Mouse (Mus musculus) v-Abl transformed pro-B cells (cell line): Measurements from ENCODE around the gene Scube1.

ENCODE experiments used
- in situ Hi-C, 2 experiments: fragments of 400-800 bp; cut with MboI; formaldehyde crosslinking; loops; one replicate each; pipeline ENCODE4 v1.15.1; 2025; ENCODE audit not compliant: unreplicated experiment in 2 of 2

Gene Scube1

GRCm38 (mm10) chr15:83575543-83575942, 149.3 kb downstream of the Scube1 start:
- in situ Hi-C loops = no loop called here

GRCm38 (mm10) chr15:83574731-83575351, 150.0 kb downstream of the Scube1 start:
- in situ Hi-C loops = loop anchor here in 1 of 2 experiments (5.0 kb wide), 1 partner anchor 32 kb away; no protein-coding TSS in a partner anchor

- in situ Hi-C loops = loop anchor here in 1 of 2 experiments (5.0 kb wide), 1 partner anchor 34 kb away; no protein-coding TSS in a partner anchor
Measured at GRCm38 (mm10) chr15:83573606-83574005, 151.2 kb downstream of the Scube1 start.

- in situ Hi-C loops = loop anchor here in 1 of 2 experiments (5.0 kb wide), 1 partner anchor 35 kb away; no protein-coding TSS in a partner anchor
Measured at GRCm38 (mm10) chr15:83572132-83572531, 152.7 kb downstream of the Scube1 start.

- in situ Hi-C loops = loop anchor here in 1 of 2 experiments (5.0 kb wide), 1 partner anchor 36 kb away; no protein-coding TSS in a partner anchor
Measured at GRCm38 (mm10) chr15:83571636-83572035, 153.2 kb downstream of the Scube1 start.

GRCm38 (mm10) chr15:83570641-83571040, 154.2 kb downstream of the Scube1 start:
- in situ Hi-C loops = loop anchor here in 1 of 2 experiments (5.0 kb wide), 1 partner anchor 37 kb away; no protein-coding TSS in a partner anchor

GRCm38 (mm10) chr15:83569682-83570081, 155.1 kb downstream of the Scube1 start:
- in situ Hi-C loops = loop anchor here in 1 of 2 experiments (5.0 kb wide), 1 partner anchor 38 kb away; no protein-coding TSS in a partner anchor

- in situ Hi-C loops = no loop called here
Measured at GRCm38 (mm10) chr15:83568544-83568943, 156.3 kb downstream of the Scube1 start.

- in situ Hi-C loops = no loop called here
Measured at GRCm38 (mm10) chr15:83567728-83568127, 157.1 kb downstream of the Scube1 start.

- in situ Hi-C loops = no loop called here
Measured at GRCm38 (mm10) chr15:83566006-83566405, 158.8 kb downstream of the Scube1 start.

GRCm38 (mm10) chr15:83565434-83565833, 159.4 kb downstream of the Scube1 start:
- in situ Hi-C loops = no loop called here

GRCm38 (mm10) chr15:83563857-83564651, 160.8 kb downstream of the Scube1 start:
- in situ Hi-C loops = loop anchor here in 1 of 2 experiments (5.0 kb wide), 1 partner anchor 38 kb away; no protein-coding TSS in a partner anchor

GRCm38 (mm10) chr15:83563327-83563856, 161.4 kb downstream of the Scube1 start, which contains the start of the genes Tspo and Mcat:
Gene Tspo, plus strand, starts transcription at chr15:83563592.
Gene Mcat, minus strand, starts transcription at chr15:83563787.
- in situ Hi-C loops = loop anchor here in 1 of 2 experiments (5.0 kb wide), 1 partner anchor 39 kb away; no protein-coding TSS in a partner anchor

- in situ Hi-C loops = loop anchor here in 1 of 2 experiments (5.0 kb wide), 1 partner anchor 40 kb away; no protein-coding TSS in a partner anchor
Measured at GRCm38 (mm10) chr15:83562626-83563270, 162.1 kb downstream of the Scube1 start.

GRCm38 (mm10) chr15:83560941-83561477, 163.8 kb downstream of the Scube1 start:
- in situ Hi-C loops = loop anchor here in 1 of 2 experiments (5.0 kb wide), 1 partner anchor 41 kb away; no protein-coding TSS in a partner anchor

- in situ Hi-C loops = loop anchor here in 1 of 2 experiments (5.0 kb wide), 1 partner anchor 37 kb away; no protein-coding TSS in a partner anchor
Measured at GRCm38 (mm10) chr15:83555161-83555974, 169.5 kb downstream of the Scube1 start.
